Mouse (Mus musculus) erythroblast, embryonic 14.5 days (primary cell): ENCODE measurements around the gene Mmd.

ENCODE experiments used
- GATA1 ChIP-seq: IDR thresholded peaks from 2 replicates; pipeline ENCODE4 v1.6.1; 2012; ENCODE audit warnings: low read length, inconsistent platforms, mixed read lengths
- TAL1 ChIP-seq: IDR thresholded peaks from 3 replicates; pipeline ENCODE4 v1.6.1; 2012; ENCODE audit warnings: low read length, inconsistent platforms, mixed read lengths

DNA sequence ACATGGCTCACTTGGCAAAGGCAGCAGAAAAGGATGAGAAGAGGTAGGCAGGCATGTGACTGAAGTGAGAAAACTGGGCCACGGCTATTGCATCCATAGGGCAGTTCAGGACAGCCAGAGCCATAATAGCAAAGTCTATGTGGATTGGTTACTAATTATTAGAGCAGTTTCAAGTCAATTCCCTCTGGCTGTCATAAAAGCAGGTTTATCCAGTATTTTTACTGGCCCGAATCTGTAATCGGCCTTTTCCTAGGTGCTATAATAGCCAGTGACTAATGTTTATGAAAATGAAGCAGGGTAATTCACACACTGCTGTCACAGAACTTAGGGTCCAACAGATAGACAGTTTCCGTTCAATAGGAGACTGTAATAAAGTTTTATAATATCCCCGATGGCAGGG, 19.7 kb downstream of the Mmd start:
- TF ChIP-seq GATA1, result no peak
- TF ChIP-seq TAL1, result no peak
